Mouse (Mus musculus): ENCODE results near the gene Elmo1.

DNA sequence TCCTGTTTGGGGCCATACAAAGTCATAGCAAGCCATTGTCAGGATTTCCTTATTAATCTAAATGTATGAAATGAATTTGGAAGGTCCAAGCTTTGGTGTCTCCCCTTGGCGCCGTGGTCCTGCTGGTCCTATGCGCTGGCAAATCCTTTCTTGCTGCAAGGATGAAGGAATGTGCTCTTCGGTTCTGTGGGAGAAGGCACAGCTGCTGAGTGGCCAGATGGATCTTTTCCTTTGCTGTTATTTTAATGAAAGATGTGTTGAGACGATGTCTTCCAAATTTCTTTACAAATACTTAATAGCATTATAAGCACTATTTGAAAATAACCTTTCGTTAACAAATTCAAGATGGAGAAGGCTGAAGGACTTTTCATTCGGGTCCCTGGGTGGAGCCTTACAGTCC, 193.5 kb downstream of the Elmo1 start:
- TF ChIP-seq EP300 (IDR thresholded peaks at IDR 0.05; ENCODE audit: low read depth in 1 of 2, low read length in 2 of 2) (no peak), JUND (IDR thresholded peaks at IDR 0.05; ENCODE audit: low read depth, low read length) (no peak), MAZ (IDR thresholded peaks at IDR 0.05; ENCODE audit: low read depth, low read length) (no peak), NRF1 (IDR thresholded peaks at IDR 0.05; ENCODE audit: insufficient read depth, low read depth, low read length, poor library complexity, severe bottlenecking) (no peak), CTCF (IDR thresholded peaks at IDR 0.05 in 2 of 3, conservative IDR thresholded peaks at IDR 0.05 in 1 of 3; ENCODE audit: control insufficient read depth in 1 of 3, insufficient read depth in 1 of 3, low read depth in 2 of 3, low read length in 3 of 3, poor library complexity in 1 of 3, severe bottlenecking in 1 of 3) (no peak), TCF12 (IDR thresholded peaks at IDR 0.05; ENCODE audit: low read depth, low read length) (no peak)
